Mouse (Mus musculus) kidney, postnatal 0 days (tissue): ENCODE results near the gene Pank3. TPM values are rescaled to one million over a fixed set of nuclear protein-coding genes. Genes with fewer than 3 reads are reported as not detected.
A peak's percentile ranks its signal among the peaks of the same experiment; 100 is the strongest.
"Not testable (repeated sequence)": the region's sequence is repeated elsewhere in the genome, so short reads cannot be mapped to it uniquely, and the experiment has no call there.

Experiments used
- ATAC-seq: fragments of 200-750 bp; cut with Nextera tagmentation; replicated peaks from 2 replicates; pipeline ENCODE4 v1.8.0; 2017; ENCODE audit warnings: low read depth, moderate number of reproducible peaks, moderate TSS enrichment, moderate library complexity; ENCODE audit not compliant: low FRiP score
- DNase-seq: peaks from one replicate; pipeline ENCODE4 v3.0.0-alpha.2; 2016; ENCODE audit warnings: low spot score
- H3K27ac ChIP-seq: fragments of 300-500 bp; sonication (generic); 2 replicates; pipeline ENCODE4 v1.5.1; 2014; ENCODE audit warnings: mild to moderate bottlenecking
- H3K27me3 ChIP-seq: fragments of 300-500 bp; sonication (generic); 2 replicates; pipeline ENCODE4 v1.6.1; 2014; ENCODE audit warnings: low read length, mixed read lengths; ENCODE audit not compliant: insufficient read depth
- H3K36me3 ChIP-seq: fragments of 300-500 bp; sonication (generic); 2 replicates; pipeline ENCODE4 v1.6.1; 2014; ENCODE audit warnings: low read length, mixed read lengths; ENCODE audit not compliant: insufficient read depth
- H3K4me1 ChIP-seq: fragments of 300-500 bp; sonication (generic); replicated peaks from 2 replicates; pipeline ENCODE4 v1.6.1; 2014; ENCODE audit warnings: antibody characterized with exemption, low read length, mixed read lengths; ENCODE audit not compliant: insufficient read depth
- H3K4me2 ChIP-seq: fragments of 300-500 bp; sonication (generic); 2 replicates; pipeline ENCODE4 v1.6.1; 2014; ENCODE audit warnings: mild to moderate bottlenecking, low read length, moderate library complexity, mixed read lengths
- H3K4me3 ChIP-seq: fragments of 300-500 bp; sonication (generic); replicated peaks from 2 replicates; pipeline ENCODE4 v1.5.1; 2014; ENCODE audit warnings: low read depth, low read length
- H3K9ac ChIP-seq: fragments of 300-500 bp; sonication (generic); 2 replicates; pipeline ENCODE4 v1.6.1; 2014; ENCODE audit warnings: low read depth, low read length
- H3K9me3 ChIP-seq: fragments of 300-500 bp; sonication (generic); replicated peaks from 2 replicates; pipeline ENCODE4 v1.6.1; 2016; ENCODE audit warnings: low read length, inconsistent platforms, mixed read lengths
- CTCF ChIP-seq: IDR thresholded peaks from 2 replicates; pipeline ENCODE4 v1.5.1; 2016; ENCODE audit warnings: antibody characterized with exemption, low read depth, mild to moderate bottlenecking, moderate library complexity
- WGBS: fragments of 180-500 bp; shearing (Covaris S2); extraction: QIAGEN DNeasy Blood & Tissue Kit; methylation state at CpG from one replicate; pipeline ENCODE4 v1.1.7; 2014; 5-methylcytosine and 5-hydroxymethylcytosine counted together
- microRNA counts: library from miRNA; unstranded; fragments of <30 nt; microRNA quantifications from one replicate; lab custom pipeline; 2015
- microRNA-seq: library from miRNA; unstranded; fragments of <30 nt; microRNA quantifications from one replicate; pipeline ENCODE4, GENCODE M21; 2016
- polyA plus RNA-seq: library from polyadenylated mRNA; unstranded; fragments of >200 nt; fragmentation: Nextera tagmentation; extraction: Ambion mirVana; gene quantifications from 2 replicates; pipeline ENCODE4 v1.2.1, GENCODE M21; 2015

Gene Pank3
- polyA plus RNA-seq, 1 experiment from 2014 or later, result 13.3 TPM

DNA sequence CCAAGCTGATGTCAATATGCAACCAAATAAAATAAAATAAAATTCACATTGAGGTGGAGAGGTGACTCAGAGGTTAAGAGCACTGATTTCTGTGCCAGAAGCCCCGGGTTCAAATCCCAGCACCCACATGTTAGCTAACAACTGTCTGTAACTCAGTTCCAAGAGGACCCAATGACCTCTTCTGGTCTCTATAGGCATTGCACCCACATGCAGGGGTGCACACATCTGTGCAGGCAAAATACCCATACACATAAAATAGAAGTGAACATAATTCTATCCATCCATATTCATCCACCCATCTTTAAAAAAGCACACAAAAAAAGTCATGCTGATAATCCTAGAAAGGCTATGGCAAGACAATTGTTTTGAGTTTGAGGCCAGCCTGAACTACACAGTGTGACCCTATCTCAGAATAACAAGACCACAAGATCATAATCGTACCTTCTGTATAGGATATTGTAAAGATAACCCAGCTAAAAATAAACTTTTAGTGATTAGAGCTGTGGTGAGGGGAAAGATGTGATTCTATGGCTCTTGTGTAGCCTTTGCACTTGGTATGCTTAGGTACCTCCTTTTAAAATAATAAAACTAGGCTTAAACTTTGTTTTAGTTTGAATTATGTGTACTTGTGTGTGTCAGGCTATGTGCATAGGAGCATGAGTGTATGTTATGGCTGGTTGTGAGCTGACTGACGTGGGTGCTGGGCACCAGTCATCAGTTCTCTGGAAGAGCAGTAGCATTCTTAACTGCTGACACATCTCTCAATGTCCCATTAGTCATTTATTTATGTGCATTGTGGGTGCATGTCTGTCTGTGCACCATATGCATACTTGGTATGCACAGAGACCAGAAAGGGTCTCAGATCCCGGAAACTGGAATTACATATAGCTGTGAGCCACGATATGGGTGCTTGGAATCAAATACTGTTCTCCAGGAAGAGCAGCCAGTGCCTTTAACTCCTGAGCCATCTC, 68.2 kb downstream of the Pank3 start:
- Histone ChIP-seq H3K36me3 (no peaks in the 10 kb centered on the region; the same call in 1 of the 2 replicates), H3K9ac (no peak overlapping the region), H3K27ac (no peak overlapping the region), H3K4me2 (no peak overlapping the region), H3K9me3 (no peaks in the 10 kb centered on the region), H3K27me3 (no peaks in the 10 kb centered on the region), H3K4me3 (no peak overlapping the region), H3K4me1 (no peaks in the 10 kb centered on the region)
- DNase-seq (no peak), ATAC-seq (no peak)
- WGBS, result 78% methylated on average over 5 of the region's 5 CpGs
- TF ChIP-seq CTCF, result no peak

DNA sequence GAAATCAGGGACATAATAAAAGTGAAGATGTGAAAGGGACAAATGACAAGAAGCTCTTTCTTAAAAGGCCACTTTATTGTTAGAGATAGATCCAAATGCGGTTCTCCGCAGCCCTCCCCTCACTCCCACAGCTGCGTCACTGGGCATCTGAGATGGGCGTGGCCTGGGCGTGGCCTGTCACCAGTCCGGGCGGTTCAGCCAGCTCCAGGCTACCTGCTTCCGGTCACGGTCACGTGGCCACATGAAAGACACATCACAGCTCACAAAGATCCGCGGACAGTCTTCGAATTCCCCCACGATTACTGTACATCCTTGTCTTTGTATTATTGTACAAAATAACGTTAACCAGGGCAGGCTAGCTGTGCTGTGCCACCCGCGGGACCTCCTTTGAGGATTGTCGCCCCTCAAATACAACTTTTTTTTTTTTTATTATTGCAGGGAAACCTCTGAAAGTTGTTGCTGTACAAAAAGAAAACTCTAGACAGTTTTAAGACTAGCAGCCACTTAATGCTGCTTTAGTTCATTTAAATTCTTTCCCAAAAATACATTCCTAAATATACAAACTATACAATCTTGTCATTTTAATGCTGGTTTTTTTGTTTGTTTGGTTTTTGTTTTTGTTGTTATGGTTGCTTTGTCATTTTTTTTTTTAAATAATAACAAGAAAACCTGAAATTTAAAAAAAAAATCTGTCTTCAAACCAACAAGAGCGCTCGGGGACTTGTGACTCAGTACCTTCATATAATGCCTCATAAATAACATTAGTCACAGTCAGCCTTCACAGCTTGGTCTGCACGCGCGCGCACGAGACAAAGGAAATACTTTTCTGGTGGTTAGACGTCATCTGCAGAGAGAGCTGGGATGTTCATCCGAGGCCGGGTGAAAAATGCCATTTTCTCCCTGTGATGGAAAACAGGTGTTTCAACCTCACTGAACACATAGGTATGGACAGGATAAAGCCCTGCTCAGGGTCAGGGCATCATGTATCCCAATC, 69.4 kb downstream of the Pank3 start:
- H3K9me3 ChIP-seq, result no peaks in the 10 kb centered on the region
- DNase-seq (peak; percentile 93), ATAC-seq (peak; percentile 83)
- no peaks in the 10 kb centered on the region for H3K27me3 ChIP-seq
- peak overlapping the region; percentile 23 for H3K4me3 ChIP-seq
- 18% methylated on average over 28 of the region's 28 CpGs for whole genome bisulfite sequencing
- no peaks in the 10 kb centered on the region for H3K4me1 ChIP-seq
- H3K9ac ChIP-seq, result 0 out of 2 replicates have a peak overlapping the region, but pooled peaks have one; percentile 18
- peak overlapping the region; percentile 56 for H3K4me2 ChIP-seq
- H3K36me3 ChIP-seq, result peaks cover 2% of the 10 kb centered on the region; the same call in 1 of the 2 replicates
- H3K27ac ChIP-seq, result no peak overlapping the region
- TF ChIP-seq CTCF, result no peak

DNA sequence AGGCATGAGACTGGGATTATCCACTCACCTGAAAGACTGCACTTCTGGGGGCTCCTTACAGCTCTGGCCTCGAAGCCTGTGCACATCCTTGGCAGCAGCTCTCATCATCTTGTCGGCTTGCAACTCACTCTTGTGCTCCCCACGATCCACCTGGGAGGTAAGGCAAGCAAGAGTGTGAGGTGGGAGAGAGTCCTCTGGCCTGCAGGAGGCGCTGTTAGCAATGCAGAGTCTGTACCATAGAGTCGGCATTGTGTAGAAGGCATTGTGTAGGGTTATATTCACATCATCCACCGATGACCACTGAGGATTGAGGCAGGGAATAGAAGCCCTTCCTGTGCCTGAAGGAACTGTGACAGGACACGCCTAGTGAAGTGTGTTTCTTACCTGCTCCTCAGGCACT, 71.0 kb downstream of the Pank3 start:
- H3K27me3 ChIP-seq, result no peaks in the 10 kb centered on the region
- H3K9ac ChIP-seq, result no peak overlapping the region
- 85% methylated on average over 7 of the region's 7 CpGs for WGBS

DNA sequence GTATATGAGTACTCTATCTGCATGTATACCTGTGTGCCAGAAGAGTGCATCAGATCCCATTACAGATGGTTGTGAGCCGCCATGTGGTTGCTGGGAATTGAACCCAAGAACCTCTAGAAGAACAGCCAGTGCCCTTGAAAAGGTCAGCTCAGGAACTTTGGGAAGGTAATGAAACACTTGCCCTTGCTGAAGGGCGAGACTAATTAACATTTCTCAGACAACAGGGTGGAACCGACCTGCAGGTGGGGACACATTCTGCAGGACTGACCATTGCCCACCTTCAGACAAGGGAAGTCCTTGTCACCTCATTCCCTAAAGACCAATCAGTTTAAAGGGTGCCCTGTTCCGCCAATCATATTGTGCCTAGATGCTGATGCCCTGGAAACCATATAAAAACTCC, 71.5 kb downstream of the Pank3 start:
- not testable (repeated sequence) for DNase-seq, H3K9me3 ChIP-seq, H3K4me1 ChIP-seq, ATAC-seq, H3K4me3 ChIP-seq, H3K27ac ChIP-seq, H3K36me3 ChIP-seq, H3K4me2 ChIP-seq, H3K9ac ChIP-seq, H3K27me3 ChIP-seq
- 92% methylated on average over 4 of the region's 4 CpGs for WGBS

More for the DNA sequence above, 71.0 kb downstream of the Pank3 start:
- ATAC-seq (no peak), DNase-seq (no peak)
- H3K36me3 ChIP-seq, result peaks cover 5% of the 10 kb centered on the region; the same call in 1 of the 2 replicates
- H3K27ac ChIP-seq, result no peak overlapping the region
- no peak overlapping the region for H3K4me2 ChIP-seq
- no peaks in the 10 kb centered on the region for H3K9me3 ChIP-seq
- peak; percentile 54; the same call in 1 of the 2 replicates for TF ChIP-seq CTCF
- H3K4me1 ChIP-seq, result no peaks in the 10 kb centered on the region
- H3K4me3 ChIP-seq, result no peak overlapping the region

MicroRNAs encoded within 50 kb of the gene (microRNA counts, 519-probe panel; counts per million panel counts)
- 6,079 counts per million, percentile 90 among the panel's probes with 10 or more counts for microRNA mmu-miR-103 (lab: Ali Mortazavi, UCI)

Small RNA genes lying within 50 kb of the gene (microRNA-seq; reads per million reads assigned to microRNA genes)
- 4.0 reads per million, percentile 12 among the genes with 10 or more reads in this experiment for gene Mir103-1

Other genes starting within 250 kb of the Pank3 start
- not detected in 2 replicates for gene Fbll1, start 29.4 kb downstream of the Pank3 start, polyA plus RNA-seq
- 67.9 and 72.1 TPM in 2 replicates for gene Rars, start 65.0 kb downstream of the Pank3 start, polyA plus RNA-seq
- 15.6 and 20.4 TPM in 2 replicates for gene Wwc1, start 211.0 kb downstream of the Pank3 start, polyA plus RNA-seq